Mouse (Mus musculus) c-Kit-negative CD71-positive TER-119-positive erythroid progenitor cells, embryonic 14.5 days (primary cell): ENCODE measurements around the gene Cnpy1.

ENCODE experiments used
- DNase-seq: peaks from one replicate; pipeline ENCODE4 v3.0.0-alpha.2; 2013; ENCODE audit warnings: low read depth, low spot score

The Cnpy1 gene

DNA sequence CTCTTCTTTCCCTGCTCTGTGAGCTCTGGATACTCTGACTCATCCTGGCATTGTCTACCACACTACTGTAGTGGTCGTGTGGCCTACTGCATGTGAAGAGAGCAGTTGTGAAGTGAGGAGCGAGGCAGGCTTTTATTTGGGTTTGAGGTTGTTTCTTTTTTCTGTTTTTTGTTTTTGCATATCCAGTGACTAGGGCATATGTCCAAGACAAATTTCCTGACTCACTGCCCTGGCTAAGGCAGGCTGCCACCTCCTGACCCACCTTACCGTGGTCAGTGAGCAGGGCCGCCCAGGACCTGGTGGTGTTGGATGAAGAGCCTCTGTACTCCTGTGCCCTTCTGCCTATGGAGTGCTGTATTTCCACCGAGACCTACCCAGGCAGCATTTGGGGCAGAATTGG lies 5.8 kb downstream of the Cnpy1 start:
- no peak for DNase-seq

DNA sequence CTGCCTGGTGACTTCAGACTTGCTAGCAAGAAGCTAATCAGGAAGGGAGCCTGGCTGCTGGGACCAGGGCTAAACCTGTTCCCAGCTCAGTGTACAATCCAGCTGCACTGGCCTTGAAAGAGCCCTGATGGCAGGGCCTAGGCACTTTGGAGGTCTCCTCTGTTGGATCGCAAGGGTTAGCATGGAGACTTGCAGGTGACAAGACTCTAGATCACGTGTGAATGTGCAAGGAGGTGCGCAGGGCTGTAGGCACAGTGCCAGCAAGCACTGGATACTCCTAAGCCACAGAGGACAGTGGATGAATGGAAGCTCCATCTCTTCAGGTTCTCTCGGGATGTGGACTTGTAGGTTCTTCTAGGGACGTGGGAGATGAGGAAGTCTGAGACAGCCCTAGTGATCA lies 6.7 kb downstream of the Cnpy1 start:
- no peak for DNase-seq

DNA sequence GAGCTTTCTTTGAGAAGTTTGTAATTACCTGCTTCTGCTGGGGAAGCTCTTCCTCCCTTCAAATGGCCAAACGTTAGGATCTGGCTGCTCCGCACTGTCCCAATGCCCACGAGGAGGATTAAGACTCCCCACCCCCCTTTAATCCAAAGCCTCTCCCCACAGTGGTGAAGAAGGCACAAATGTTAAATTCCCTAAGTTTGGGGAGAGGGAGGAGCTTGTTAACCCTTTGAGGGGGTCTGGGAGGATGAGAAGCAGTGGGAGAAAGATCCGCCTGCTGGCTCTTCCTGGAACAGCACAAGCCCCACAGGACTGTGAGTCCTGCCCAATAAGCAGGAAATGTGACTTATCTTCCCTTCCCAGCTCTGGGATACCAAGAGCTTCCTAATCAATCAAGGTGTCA lies 7.5 kb downstream of the Cnpy1 start:
- DNase-seq: no peak

DNA sequence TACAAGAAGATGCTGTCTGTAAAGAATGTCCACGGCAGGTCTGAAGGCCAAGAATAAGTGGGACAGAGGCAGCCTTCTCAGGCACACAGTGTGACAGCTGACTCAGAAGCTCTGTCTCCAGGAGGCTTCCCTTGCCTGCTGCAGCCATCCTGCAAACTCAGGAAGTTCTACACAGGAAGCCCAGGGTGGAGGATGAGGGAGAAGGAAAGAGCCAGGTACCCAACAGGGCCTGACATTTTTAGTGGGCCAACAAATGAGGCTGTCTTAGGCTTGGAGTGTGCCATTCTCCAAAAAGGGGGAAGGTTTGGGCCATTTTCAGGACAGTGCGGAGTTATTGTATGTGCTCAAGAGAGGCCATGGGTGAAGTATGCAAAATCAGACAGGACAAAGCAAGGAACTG lies 7.9 kb downstream of the Cnpy1 start:
- DNase-seq: no peak

DNA sequence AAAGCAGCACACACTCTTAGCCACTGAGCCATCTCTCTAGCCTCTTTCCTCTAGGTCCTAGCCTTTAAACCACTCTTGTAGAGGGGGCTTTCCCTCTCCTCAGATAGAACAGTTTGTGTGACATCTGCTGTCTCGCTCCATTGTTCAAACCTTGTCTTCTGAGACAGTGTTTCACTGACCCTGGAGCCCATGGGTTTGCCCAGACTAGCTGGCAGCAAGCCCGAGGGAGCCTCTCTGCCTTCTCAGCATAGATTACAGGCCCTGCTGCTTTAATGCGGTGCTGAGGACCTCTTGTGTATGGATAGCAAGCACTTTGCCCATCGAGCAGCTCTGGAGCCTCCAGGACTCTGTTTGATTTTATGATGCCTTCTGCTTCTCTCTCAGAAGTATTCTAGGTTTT lies 8.6 kb downstream of the Cnpy1 start:
- DNase-seq: no peak

DNA sequence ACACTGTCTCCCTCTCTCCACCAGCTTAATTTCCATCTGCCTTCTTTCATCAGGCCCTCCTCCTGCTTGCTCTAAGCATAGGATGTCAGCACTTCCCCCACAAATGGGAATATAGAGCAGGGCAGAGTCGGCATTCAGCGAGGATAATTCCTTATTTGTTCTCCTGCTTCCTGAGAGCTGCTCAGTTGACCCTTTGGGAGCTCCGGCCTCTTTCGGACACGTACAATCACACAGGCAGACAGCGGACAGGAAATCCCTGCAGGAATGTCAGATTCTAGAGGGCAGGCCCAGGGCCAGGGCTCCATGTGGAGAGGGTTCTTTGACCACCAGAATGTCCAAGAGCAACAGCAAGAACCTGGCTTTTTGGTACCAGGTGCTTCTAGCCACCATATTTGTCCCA lies 9.5 kb downstream of the Cnpy1 start:
- DNase-seq: no peak

DNA sequence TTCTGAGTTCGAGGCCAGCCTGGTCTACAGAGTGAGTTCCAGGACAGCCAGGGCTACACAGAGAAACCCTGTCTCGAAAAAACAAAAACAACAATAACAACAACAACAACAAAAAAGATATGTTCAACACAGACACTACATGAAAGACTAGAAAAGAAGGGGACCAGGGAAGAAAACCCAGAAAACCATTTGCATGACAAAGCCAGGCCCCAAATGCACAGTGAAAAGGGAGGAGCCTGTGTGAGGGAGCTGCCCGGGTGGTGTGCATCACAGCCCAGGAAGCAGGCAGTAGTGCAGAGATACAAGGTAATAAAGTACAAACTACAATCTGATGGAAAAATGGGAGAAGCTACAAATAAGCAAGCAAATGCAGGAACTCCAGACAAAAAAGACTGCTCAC lies 13.5 kb downstream of the Cnpy1 start:
- no peak for DNase-seq

DNA sequence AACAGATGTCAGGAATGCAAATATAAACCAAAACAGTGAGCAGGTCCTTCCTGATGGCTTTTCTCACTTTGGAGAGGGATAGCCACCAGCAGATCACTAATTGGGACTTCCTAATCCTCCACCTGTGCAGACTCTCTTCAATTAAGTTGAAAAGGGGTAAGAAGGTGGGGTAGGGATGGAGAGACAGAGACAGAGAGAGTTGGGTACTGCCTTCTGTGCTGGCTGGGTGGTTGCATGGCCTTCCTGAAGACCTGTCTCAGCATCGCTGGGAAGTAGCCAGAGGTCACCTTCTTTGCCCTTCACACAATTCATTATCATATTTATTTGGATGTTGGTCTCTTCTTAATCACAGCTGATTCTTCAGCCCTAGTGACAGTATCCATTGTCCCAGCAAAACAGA lies 26.0 kb downstream of the Cnpy1 start:
- DNase-seq: no peak

DNA sequence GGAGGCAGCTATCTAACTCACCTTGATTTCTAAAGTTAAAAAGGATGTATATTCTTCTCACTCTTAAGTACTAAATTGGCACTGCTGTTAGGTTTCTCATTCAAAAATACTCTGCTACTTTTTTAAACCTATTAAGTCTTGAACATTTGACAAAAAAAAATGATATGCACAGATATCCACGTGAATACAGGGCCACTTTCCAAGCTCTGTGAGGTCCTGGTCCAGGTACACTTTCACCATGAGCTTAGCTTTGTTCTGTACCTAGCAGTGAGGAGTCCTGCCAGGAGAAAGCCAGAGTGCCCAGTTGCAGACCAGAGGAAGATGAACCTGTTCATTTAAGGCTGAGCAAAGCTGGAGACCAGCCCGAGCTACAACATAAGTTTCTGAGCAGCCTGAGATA lies 32.2 kb downstream of the Cnpy1 start:
- no peak for DNase-seq

DNA sequence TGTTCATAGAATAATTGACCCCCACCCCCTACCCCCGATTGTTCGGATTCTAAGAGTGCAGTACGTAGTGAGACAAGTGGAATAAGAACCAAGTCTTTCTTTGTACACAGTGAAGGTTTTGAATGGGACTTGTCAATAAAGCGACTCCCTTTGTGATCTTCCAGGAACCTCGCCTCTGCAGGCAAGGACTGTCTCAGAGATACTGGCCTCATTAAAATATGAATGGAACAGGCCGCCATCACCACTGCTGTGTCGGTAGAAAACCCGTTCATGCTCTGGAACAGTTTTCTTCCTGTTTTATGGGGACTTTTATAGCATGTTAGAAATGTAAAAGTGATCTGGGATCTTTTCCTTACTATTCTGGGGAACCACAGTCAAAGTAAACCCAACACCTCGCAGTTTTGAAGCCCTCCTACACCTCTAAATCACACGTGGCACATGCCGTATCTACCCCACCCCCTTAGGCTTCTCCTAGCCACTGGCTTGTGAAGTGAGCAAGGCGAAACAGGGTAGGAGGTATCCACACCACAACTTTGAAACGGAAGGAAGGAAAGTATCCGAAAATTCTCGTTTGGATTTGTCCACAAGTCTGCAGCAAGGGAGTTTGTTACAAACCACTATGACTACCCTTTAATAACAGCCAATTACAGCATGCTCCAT lies 33.8 kb downstream of the Cnpy1 start:
- no peak for DNase-seq

DNA sequence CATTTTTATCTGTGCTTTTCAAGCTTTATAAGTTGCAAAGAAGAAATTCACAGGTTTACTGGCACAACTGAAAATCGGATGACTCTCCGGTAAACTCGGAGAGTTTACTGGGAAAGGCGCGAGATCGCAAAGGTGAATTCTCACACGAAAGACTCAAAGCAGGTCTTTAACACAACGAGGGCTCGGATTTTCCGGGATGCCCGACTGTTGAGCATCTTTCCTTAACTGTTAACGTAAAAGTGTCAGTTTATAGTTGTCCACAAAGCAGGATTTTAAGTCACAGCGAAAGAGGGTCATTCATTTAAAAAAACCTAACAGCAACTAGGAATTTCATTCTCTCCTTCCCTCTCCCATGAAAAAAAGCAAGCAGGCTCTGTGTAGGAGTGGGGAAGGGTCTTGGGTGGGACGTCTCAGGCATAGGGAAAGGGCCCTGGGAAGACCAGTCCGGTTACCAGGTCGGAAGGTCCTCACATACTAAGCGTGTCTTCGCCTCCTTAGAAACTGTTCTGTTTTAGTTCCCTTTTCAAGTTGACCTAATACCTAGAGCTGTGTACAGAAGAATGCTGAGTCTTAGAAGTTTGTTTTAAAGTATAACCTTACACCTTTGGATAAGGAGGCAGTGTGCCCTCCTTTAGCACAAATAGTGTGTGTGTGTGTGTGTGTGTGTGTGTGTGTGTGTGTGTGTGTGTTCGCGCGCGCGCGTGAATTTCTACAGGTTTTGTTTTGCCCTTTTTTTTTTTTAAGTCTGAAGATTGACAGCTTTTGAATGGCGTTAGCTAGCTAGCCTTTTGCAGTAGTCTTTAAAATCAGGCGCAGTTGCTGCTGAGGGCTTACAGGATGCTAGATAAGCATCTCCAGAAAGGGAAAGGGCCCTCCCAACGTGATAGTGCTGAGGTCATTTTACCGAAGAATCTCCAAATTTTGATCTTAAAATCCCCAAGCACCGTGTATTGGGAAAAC lies 34.7 kb downstream of the Cnpy1 start:
- no peak for DNase-seq

DNA sequence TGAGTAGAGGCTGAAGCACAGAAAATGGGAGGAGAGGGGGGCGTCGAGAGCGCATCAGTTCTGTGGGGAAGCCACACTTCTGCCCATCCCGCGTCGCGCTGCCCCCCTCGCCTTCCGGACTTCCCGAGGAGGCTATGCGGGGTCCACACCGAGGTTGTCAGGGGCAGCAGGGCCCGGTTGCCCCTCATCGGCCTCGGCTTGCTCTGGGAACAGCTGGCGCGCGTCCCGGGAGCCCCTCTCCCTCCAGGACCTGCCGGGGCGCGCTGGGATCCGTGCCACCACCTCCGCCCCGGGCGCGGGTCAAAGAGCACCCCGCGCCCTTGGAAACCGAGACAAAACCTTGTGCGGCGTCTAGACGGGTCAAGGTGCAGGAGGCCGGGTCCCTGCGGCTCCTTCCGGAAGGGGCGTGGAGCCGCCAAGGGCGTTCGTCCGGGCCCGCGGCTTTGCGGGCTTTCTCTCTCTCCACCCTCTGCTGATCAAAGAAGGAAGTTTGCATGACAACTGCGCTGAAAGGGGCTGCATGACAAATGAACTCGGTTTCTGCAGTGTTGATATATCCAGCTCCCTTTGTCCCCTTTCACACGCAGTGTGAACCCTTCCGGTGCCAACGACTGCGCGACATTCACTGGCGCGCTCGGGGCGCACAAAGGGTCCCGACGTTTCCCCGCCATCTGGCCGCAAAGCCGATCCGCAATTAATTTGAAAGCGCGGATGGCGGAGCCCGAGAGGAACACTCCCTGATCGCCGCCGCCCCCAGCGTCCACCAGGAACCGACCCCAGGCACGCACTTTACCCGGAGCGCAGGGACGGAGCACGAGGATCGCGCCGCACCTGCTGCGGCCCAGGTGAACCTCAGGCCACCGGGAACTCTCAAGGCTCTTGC lies 35.8 kb downstream of the Cnpy1 start:
- no peak for DNase-seq

DNA sequence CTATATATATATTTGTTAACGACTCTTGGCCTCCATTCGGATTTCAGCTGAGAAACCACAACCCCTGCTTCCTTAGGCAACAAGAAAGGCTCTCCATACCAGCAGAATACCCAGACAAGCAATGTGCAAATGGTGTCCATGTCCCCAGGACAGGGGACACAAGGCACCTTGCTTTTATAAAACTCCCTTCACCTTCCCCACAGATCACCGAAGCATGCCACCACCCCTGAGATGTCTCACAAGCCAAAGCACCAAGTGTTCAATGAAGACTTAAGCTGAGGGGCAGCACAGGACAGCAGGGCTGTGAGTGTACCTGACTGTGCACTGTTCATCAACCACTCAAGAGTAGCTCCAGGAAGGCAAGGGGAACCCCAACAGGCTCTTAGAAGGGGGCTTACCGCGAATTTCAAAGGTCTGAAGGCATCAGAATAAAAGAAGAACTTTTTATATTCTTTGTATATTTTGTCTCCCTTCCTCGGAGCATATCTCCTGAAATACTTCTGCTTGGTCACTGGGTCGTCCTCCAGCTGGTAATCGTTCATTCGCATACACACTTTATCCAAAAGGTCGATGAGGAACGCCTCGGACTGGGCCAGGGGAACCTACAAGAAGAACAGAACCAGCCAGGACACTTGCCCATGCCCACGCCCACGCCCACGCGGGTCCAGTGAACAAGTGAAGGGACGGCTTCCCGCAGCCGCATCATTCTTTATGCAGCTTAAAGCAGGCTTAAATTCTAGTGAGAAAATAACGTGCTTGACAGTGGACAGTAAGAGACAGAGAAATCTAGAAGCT lies 36.7 kb downstream of the Cnpy1 start:
- no peak for DNase-seq

DNA sequence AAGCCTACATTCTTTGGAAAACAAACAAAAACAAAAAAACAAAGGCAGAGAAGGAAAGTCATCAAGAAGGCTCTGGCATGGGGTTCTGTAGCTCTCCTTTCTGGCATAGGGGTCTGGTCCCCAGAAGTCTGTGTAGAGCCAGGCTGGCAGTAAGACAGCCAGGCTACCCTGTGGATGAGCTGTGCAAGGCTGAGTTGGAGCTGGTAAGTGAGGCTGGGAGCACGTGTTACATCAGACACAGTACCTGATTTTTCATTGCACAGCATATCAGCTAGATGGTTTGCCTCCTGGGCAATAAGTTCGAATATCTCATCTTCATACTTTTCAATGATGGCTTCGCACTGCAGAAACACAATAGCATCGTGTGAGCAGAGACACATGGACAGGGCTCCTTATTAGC lies 38.6 kb downstream of the Cnpy1 start:
- DNase-seq: no peak

DNA sequence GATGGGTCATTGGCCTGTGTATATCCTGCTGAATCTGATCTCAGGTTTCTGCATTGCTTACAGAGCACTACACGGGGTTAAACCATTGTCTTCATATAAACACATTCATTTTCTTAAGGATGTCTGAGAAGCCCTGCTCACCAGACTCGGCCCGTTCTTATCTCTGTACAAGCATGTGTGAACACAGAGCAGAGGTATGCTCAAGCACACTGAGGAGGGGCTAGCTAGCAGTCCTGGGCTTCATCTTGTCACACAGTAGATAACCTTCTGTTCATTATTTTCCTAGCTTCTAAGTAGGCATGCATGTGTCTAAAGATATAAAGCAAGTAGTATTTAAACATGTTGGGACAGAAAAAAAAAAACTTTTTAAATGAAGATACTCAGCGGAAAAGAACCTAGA lies 39.2 kb downstream of the Cnpy1 start:
- no peak for DNase-seq

DNA sequence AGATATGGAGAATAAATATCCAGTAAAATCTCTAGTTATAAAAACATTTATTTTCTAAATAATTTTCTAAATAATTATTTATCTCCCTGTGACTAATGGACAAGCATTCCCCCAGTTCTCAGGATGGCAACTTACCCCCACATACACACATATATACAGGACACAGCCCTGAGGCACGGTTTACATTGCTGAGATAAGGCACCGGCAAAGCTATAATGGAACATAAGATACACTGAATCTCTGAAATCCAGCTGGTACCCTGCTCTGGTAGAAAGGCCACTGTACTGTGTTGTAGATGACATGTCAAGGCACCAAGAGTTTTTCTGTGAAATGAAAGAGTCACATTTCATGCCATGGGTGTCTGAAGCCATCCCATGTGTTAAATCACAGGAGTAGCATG lies 40.9 kb downstream of the Cnpy1 start:
- no peak for DNase-seq

DNA sequence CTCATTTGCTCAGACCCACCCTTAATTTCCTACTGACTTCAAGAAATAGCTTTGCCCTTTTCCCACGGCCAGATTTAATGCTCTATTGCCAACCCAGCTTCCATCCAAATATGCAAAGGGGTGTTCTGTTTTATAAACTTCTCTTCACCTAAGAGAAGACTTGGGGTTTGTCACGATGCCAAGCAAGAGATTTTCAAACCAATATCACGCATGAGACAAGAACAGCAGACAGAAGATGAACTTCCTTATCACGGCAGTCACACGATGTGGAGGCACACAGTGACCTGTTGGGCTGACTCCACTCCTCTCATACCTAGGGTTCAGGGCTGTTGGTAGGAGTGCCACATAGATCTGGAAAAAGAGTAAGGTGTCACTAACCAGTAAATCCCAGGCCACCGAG lies 42.5 kb downstream of the Cnpy1 start:
- no peak for DNase-seq

DNA sequence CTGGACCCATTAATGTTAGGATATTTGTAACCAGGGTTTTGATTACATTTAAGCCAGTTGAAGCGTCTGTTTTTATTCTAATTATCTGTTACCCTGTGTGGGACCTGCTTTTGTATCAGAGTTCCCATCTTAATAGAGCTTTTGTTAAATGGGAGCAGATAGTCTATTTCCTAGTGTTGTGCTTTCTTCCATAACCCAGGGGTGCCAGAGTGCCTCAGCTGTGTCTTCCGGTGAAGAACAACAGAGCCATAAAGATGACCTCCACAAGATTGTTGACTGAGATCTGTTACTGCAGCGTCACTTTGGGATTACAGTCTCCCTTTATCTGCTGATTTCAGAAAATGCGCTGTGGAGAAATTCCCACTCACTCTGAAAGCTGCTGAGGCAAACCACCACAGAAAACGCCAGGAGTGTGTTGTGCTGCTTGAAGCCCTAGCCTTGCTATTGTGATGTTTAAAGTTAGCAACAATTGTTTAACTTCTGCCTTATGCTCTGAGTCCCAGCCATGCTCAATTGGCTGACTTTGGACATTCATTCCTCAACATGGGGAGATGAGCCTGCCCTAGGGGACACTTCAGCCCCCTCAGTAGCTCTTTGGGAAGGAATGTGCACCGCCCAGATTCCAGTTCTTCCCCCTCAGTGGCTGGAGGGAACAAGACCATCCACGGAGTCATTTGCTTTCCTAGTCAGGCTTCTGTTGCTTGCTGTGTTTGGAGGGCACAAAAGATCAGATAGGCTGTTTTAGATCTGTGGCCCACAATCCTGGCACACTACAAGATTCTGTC lies 46.3 kb downstream of the Cnpy1 start:
- no peak for DNase-seq

DNA sequence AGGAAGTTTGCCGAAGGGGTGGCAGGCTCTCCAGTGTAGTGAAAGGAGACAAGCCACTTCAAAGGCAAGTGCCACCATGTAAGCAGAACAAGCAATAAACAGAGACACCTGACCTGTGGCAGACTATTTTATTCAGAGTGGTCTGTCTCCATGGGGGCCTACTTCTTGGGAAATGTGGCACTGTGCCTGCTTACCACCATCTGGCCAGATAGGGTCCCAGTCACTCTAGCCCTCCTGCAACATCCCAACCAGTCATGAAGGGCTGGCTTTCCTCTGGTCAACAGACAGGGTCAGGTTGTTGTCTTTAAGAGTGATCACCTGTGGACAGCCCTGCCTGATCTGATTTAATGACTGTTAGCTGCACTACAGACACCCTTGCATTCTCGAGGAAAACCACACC lies 50.1 kb downstream of the Cnpy1 start:
- no peak for DNase-seq

DNA sequence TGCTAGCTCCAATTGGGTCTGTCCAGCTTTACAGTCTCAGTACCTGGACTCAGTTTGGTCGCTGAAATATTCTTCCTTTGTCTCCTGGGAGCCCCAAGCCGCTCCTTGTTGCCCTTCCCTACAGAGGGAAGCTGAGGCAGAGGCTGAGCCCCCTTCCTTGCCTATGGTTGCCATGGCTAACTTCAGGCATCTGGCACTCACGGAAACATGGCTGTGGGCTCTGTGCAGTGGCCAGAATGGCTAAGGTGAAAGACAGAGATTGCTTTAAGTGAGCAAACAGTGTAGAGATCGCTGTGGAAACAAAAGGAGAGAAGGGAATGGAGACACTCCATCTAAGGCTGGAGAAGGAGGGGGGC lies 53.5 kb downstream of the Cnpy1 start:
- no peak for DNase-seq
